Mouse (Mus musculus) heart, postnatal 10 days (tissue): ENCODE results near the gene Gm17304. TPM values are rescaled to one million over a fixed set of nuclear protein-coding genes. Genes with fewer than 3 reads are reported as not detected.

Experiments
- DNase-seq, 2 experiments: peaks; one replicate each; pipeline ENCODE4 v3.0.0; 2021
- intact Hi-C: fragments of 180-260 bp; cut with DNase I; formaldehyde crosslinking; loops from one replicate; pipeline ENCODE4 v1.15.1; 2025
- total RNA-seq, 2 experiments: library from RNA; stranded (reverse); gene quantifications; 2 replicates each; pipeline ENCODE4 v1.2.3; 2021

Gene Gm17304
- not detected for total RNA-seq

DNA sequence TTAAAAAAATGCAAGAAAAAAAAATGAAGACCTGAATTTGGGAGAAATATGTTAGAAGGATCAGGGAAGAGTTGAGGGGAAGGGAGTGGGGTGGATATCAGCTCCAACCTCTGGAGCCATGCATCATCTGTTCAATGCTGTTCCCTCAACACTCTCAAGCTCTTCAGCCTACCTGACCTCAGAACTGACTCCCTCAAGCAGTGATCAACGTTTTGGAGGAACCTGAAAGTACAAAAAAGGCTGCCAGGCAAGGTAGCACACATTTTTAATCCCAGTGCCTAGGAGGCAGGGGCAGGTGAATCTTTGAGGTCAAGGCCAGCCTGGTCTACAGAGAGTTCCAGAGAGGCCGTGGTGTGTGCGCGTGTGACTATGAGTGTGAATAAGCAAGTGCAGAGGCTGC is at the start of gene Gm17304:
Gm17304 (plus strand) TSS at position 301 of the 400 bp plus-strand sequence.
- intact Hi-C loops = no loop called here
- no peak for DNase-seq

DNA sequence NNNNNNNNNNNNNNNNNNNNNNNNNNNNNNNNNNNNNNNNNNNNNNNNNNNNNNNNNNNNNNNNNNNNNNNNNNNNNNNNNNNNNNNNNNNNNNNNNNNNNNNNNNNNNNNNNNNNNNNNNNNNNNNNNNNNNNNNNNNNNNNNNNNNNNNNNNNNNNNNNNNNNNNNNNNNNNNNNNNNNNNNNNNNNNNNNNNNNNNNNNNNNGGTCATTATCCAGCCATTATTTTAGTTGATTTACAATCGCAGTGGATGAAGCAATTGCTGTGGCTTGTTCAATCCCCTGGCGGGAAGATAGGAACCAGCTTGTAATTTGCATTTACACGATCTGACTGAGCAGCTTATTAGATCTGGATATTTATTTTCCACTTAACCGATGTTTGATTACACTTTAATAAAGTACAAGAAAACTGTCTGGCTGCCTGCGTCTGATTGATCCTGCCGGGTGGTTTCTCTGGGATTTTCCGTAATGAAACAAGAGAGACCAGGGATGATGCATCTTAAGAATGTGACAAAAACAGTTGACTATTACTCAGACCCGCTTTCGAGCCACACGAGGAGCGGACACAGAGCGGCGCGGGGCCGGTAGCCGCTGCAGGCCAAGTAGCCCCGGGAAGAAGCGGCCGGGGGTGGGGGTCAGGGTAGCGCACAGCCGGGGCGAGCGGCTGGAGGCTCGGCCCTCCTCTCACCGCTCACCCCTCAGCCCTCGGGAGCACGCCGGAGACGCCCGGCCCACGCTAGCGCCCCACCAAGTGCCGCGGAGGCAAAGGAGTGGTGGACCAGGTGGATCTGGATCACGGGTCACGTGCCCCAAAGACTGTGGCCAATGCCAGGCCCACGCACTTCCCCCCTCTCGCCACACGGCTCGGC is 48.0 kb upstream of the Gm17304 start:
- DNase-seq = no peak
- intact Hi-C loops = no loop called here

DNA sequence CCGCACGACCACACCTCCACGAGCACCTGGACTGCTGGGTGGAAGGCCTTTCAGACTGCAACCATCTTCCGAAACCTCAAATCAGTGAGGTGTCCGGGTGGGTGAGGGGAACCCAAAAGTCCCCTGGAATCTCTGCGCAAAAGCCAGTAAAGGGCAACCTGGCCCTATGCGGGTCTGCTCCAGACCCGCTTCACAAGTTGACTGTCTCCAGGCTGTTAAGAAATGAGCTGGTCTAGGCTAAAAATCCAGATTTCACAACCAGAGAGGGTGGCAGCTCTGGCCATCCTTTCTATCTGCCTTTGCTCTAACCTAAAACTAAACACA is 47.4 kb upstream of the Gm17304 start:
- intact Hi-C loops = no loop called here
- DNase-seq = no peak

DNA sequence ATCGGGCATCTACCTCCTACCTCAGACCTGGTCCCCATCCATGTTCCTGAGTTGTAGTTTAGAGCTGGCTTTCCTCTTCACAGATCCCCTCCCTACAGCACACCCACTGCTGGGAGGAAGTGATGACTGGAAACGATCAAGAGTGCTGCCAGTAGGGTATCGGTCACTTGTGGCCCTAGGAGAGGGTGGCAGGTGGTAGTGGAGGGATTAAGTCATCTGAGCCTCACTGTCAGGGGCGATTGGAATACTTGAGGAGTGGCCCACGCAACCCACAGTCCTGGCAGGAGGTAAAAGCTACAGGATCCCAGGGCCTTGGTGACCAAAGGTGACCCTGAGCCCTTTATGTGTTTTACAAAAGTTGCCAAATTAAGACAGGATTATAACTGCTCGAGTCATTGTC is 42.9 kb upstream of the Gm17304 start:
- intact Hi-C loops = no loop called here
- DNase-seq = no peak

DNA sequence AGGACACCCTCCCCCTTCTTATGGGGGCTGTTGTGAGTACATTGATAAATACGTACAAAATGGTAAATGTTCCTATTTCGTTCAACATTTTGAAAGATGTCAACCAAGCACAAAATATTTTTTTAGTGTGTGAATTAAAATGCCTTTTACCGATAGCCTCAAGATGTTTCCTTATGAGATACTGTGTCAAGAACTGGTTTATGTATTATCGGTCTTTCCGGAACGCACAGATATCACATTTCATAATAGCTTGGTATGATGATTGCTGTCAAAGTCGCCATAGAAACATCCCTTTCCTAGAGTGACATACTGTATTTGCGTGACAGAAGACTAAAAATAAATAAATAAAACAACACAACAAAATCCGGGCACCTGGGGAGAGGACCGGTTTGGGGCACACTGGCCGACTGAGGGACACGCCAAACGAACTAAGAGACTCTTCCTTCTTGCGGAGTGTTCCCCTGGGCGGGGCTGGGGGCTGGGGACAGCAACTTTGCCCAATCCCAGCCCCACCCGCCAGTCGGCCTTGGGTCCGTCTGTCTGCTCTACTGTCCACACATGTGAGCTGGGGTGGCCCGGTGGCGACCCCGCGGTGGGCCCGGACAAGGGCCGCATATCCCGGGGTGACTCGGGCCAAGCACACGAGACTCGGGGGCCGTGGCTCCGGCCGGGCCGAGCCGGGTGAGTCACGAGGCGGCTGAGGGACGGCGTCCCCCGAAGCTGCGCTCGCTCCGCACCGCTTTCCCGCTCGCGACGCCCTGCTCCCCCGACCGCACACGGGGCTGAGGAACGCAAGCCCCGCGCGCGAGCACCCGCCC is 34.9 kb upstream of the Gm17304 start:
- intact Hi-C loops = loop anchor here (5.0 kb wide), 1 partner anchor 112 kb away; no protein-coding TSS in a partner anchor
- peak in 1 of 2 experiments; percentile 20 for DNase-seq

DNA sequence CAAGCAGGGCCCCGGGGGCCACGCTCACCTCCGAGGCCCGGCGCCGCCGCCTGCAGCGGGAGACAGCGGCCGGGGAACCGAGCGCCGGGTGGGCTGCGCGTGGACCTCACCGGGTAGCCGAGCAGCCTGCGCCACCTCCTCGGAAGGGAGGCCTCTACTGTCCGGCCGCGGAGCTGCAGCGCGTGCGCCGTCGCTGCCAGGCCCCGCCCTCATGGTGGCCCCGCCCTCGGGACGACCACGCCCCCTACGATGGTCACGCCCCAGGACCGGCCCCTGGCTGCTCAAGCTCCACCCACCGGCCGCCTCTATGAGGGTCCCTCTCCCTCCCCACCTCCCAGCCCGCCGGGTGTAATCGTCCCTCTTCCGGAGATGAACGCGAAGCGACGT is 34.3 kb upstream of the Gm17304 start:
- intact Hi-C loops = loop anchor here (5.0 kb wide), 1 partner anchor 112 kb away; no protein-coding TSS in a partner anchor
- DNase-seq = peak; percentile 86 to 90

DNA sequence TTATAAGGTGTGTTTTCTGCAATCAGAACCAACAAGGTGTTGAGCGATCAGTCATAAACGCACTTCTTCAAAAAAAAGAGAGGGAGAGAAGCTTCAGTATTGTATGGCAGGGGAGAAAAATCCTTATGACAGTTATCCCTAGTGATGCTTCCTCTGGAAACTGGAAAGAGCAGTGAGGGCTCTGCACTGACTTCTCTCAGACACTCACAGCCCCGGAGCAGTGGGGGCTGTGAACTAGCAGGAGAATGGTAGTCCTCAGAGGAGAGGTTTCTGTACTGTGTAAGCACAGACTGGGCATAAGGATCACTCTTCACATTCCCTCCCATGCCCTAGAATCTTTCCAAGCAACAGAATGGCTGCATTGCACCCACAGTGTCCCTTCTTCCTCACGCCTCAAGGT is 33.8 kb upstream of the Gm17304 start:
- intact Hi-C loops = no loop called here
- DNase-seq = no peak

DNA sequence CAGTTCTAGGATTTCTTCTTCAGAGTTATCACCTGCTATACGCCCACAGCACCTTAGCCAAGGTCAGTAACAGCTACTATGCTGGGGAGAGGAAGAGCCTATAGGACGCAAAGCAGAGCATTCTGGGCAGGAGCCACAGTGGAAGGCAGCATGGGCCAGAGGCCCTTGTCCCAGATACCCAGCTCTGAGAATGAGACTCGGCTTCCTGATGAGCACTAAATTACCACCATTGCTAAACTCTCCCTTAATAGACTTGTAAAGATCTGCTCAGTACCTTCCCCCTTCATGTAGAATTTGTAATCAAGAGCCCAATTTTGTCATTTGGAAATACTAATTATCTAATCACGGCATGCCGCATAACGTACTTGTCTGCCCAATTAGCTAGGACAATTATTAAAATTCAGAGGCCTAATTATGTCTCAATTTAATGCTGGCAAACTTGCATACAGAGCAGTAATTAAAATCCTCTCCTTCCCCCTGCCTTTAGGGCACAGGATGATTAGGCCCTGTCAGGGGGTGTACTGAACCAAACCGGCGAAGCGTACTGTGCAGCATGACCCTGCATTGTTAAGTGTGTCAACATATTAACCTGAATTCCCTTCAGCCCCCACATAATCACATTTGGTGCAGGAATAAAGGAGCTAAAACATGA is 31.5 kb upstream of the Gm17304 start:
- DNase-seq = no peak
- intact Hi-C loops = no loop called here

DNA sequence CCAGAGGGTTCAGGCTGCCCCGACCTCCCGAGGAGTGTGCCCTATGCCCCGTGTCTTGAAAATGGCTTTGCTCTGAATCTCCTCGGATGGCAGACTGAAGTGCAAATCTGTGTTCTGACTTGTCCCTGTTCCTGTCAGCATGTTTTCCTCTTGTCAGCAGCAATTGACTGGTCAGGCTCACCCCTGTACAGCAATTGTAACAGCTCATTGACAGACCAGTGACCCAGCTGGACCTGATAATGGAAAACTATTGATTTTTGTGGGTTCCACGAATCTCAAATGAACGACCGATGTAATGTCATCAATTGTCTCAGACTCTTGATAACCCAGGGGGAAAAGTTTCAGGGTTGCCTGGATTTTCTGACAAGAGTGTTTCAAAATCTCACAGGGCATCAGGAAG is 28.0 kb upstream of the Gm17304 start:
- DNase-seq = no peak

DNA sequence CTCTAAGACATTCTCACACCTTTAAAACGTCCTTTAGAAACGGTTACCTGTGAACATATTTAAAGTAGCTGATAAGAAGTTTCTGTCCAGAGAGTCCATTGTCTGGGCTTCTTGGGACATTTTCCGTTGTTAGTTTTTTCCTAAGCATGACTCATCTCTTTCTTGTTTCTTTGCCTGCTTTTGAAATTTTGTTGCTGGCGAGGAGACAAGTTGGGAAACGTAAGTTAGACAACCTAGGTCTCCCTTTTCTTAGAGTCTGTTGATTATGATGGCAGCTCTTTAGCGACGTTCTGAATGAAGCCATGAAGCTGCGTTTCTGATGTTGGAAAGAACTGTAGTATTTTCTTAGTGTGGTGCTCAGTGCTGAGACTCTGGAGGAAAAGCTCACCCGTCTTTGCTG is 19.9 kb upstream of the Gm17304 start:
- no peak for DNase-seq
- intact Hi-C loops = no loop called here

More for the DNA sequence above, 28.0 kb upstream of the Gm17304 start:
- intact Hi-C loops = no loop called here

DNA sequence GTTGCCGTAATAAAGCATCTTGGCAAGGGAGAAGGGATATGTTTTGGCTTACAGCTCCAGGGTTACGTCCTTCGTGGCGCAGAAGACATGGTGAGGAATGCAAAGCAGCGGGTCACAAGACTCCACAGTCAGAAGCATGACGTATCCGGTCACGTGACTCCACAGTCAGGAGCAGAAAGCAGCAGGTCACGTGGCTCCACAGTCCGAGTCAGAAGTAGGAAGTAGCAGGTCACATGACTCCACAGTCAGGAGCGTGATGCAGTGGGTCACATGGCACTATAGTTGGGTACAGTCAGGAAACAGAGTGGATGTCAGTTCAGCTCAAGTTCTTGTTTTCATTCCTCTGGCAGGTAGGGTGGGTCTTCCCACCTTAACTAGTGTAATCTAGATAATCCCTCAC is 19.2 kb upstream of the Gm17304 start:
- intact Hi-C loops = no loop called here
- no peak for DNase-seq

DNA sequence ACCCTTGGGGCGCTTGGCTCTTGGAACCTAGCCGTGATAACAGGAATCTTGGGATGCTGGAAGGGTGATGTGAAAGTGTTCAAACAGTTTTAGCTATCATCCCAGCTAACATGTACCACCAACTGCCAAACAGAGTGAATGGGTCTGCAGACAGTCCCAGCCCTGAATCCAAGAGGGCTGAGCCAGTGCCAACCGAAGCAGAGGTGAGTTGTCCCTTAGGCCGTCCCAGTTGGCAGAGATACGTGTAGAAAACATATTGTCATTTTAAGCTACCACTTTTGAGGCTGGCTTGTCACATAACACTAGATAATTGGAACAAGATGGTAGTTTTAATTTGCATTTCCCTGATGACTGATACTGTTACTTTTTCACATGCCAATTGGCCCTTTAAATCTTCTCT is 18.2 kb upstream of the Gm17304 start:
- DNase-seq = no peak
- intact Hi-C loops = no loop called here

DNA sequence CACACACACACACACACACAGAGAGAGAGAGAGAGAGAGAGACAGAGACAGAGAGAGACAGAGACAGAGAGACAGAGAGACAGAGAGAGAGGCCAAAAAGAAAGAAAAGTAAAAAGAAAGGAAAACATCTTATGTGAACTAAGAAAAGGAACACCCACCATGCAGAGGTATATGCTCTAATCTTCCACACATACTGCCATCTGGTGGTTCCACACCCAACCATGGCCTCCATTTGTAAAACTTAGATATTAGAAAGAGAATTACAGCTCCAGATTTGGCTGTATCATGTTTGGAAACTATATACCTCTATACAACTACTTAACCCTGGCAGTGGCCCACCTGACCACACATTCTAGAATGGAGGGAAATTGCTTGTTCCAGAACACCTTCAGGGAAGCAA is 14.5 kb upstream of the Gm17304 start:
- intact Hi-C loops = no loop called here
- no peak for DNase-seq

DNA sequence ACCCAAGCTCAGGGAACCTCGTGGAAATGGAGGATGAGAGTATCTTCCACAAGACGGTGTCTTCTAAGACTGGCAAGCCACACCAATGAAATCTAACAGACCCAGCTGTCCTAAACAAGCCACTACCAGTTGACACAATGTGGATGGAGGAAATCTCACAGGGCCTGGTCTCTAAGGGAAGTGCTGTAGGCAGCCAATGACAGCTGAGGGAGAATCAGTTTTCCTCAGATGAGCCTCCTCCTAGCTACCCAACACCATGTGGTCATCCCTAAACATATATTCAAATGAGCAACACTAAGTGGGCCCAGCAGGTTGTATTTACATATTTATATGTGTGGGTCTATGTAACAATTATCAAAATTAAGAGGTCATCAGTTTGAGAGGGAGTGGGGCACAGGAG is 11.4 kb upstream of the Gm17304 start:
- intact Hi-C loops = no loop called here
- no peak for DNase-seq

DNA sequence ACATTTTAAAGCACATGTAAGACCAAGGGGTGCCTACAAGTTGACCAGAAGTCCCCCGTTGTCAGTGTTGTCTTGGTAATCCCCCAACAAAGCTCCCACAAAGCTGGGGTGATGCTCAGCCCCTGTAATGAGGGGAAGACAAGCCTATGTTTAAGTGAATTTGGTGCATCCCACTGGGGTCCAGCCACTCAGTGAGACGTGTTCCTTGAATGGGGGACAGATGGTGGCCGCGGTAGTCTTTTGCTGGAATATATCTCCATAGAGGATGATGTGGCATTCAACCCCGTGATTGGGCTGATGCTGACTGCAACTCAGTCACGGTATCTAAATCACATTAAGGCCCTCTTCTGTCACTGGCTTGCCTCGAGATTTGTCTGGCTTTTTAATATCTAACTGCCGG is 9.4 kb upstream of the Gm17304 start:
- intact Hi-C loops = no loop called here
- no peak for DNase-seq

DNA sequence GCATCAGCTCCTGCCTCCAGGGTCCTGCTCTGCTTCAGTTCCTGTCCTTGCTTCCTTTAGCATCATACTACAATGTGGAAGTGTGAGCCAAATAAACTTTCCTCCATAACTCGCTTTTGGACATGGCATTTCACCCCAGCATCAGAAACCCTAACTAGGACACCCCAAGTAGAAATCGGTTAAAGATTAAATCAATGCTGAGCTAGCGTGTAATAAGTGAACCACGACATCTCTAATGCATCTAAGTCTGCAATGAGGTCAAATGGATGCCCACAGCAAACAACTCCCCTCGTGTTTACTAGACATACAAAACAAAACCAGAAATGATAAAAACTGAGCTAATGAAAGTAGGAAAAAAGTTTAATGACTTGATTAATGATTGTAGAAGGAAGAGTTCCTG is 4.5 kb upstream of the Gm17304 start:
- no peak for DNase-seq
- intact Hi-C loops = no loop called here

DNA sequence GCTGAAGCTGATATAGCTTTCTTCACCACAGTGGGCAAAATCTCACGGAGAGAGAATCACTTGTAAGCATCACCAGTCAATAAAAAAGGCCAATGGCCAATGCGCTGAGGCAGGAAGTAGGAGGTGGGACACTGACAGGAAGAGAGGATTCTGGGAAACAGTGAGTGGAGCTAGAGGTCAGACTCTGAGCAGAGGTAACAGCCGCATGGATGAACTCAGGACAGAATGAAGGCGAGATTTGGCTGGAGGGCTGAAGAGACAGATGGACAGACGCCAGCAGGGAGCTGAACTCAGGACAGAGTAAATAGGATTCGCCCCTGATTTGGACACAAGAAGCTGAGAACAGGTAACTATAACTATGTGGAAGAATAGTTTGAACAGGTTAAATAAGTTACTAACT is 3.8 kb upstream of the Gm17304 start:
- intact Hi-C loops = no loop called here
- DNase-seq = no peak

DNA sequence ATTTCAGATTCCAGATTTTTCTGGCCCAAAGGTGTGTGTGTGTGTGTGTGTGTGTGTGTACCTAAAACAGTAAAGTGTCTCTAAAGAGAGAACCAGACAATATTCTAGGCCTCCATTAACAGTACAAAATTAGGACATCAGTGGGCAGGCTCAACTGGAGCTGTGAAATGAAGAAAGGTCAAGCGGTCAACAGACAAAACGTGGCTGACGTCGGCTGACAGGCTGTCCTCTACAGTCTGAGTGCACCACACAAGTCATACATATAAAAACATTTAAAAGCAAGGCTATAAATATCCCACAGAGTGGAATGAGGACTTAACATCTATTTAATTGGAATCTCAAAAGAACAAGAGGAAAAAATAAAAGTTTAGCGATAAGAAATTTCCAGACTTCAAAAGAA is 1.8 kb upstream of the Gm17304 start:
- intact Hi-C loops = no loop called here
- no peak for DNase-seq

DNA sequence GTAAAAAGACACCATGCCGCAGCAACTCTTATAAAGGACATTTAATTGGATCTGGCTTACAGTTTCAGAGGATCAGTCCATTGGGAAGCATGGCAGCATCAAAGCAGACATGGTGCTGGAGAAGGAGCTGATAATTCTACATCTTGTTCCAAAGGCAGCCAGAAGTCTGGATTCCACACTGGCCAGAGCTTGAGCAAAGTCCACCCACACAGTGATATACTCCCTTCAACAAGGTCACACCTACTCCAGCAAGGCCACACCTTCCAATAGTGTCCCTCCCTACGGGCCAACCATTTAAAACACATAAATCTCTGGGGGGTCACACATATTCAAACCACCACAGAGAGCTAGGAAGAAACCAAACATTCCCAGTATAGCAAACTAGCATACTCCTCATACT is 3.3 kb downstream of the Gm17304 start:
- DNase-seq = no peak
- intact Hi-C loops = no loop called here

DNA sequence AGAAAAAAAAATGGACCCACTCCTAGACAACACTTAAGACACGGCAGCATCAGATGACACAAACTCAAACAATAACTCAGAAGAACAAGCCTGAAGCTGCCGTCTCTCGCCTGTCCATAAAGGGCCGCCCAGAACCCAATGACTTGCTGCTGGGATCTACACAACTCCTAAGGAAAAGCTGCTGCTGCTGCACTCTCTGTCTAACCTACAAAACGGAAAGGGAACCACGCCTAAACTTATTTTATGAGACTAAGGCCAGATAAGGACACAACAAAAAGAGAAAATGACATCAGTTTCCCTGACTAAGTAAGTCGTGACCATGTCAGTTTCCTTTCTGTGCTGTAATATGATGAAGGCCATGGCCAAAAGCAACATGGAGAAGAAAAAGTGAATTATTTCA is 5.7 kb downstream of the Gm17304 start:
- DNase-seq = no peak

DNA sequence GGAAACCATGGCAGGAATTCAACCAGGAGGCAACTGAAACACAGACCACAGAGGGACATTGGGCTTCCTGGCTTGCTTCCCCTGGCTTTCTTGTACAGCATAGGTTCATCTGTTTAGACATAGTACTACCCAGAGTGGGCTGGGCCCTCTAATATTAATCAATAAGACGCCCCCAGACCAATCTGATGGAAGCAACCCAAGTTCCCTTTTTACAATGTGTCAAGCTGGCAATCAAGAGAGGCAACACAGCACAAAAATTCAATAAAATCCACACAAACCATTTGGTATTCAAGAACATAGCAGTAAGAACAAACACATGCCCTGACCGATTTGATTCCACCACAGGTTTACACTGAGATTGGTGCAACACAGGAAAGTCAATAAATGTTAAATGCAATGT is 6.1 kb downstream of the Gm17304 start:
- intact Hi-C loops = no loop called here
- no peak for DNase-seq

More for the DNA sequence above, 5.7 kb downstream of the Gm17304 start:
- intact Hi-C loops = no loop called here

DNA sequence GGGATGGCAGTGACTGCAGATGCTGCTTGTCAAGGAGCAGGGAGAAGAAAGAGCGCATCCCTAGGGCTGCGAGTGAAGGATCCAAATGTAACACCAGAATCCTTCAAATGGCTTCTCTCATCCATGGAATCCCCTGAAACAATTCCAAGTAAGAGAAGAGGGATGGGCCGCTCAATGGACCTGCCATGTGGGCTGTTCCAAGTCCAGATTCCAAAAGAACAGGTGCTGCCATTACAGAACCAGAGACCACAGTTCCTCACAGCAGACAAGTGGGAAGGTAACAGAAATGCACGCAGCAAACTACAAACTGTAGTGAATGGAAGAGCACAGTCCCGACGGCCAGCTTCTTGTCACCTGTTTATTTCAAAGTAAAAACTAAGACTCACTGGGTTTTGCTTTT is 11.5 kb downstream of the Gm17304 start:
- intact Hi-C loops = no loop called here
- DNase-seq = no peak
